Mouse (Mus musculus): ENCODE measurements around the gene Alx3. TPM values are rescaled to one million over a fixed set of nuclear protein-coding genes. Genes with fewer than 3 reads are reported as not detected.

Gene Alx3
- polyA plus RNA-seq, 1 experiment from 2014 or later: 0.29 TPM

GRCm38 (mm10) chr3:107562591-107562990 lies 32.2 kb upstream of the Alx3 start:
- H3K4me1 ChIP-seq (ENCODE audit: control insufficient read depth, insufficient read depth, low read depth, low read length): no peaks in the 10 kb centered on the region
- H3K36me3 ChIP-seq (ENCODE audit: control insufficient read depth, insufficient read depth, low read length): no peaks in the 10 kb centered on the region
- H3K27ac ChIP-seq (ENCODE audit: low read depth, low read length): no peak overlapping the region
- H3K4me2 ChIP-seq (ENCODE audit: low read length): no peak overlapping the region
- no peak overlapping the region for H3K9ac ChIP-seq (ENCODE audit: low read depth, low read length)
- H3K4me3 ChIP-seq (ENCODE audit: low read length): no peak overlapping the region
- WGBS: 82% methylated on average over 4 of the region's 4 CpGs
- ATAC-seq: no peak
- H3K9me3 ChIP-seq (ENCODE audit: control insufficient read depth, low read length): no peaks in the 10 kb centered on the region
- H3K27me3 ChIP-seq (replicated peaks; ENCODE audit: control insufficient read depth, insufficient read depth, low read length): no peaks in the 10 kb centered on the region

GRCm38 (mm10) chr3:107563880-107564279 lies 31.0 kb upstream of the Alx3 start:
- Histone ChIP-seq H3K9ac (ENCODE audit: low read depth, low read length) (no peak overlapping the region), H3K4me2 (ENCODE audit: low read length) (no peak overlapping the region), H3K27ac (ENCODE audit: low read depth, low read length) (no peak overlapping the region), H3K27me3 (replicated peaks; ENCODE audit: control insufficient read depth, insufficient read depth, low read length) (no peaks in the 10 kb centered on the region), H3K36me3 (ENCODE audit: control insufficient read depth, insufficient read depth, low read length) (no peaks in the 10 kb centered on the region), H3K4me3 (ENCODE audit: low read length) (no peak overlapping the region), H3K4me1 (ENCODE audit: control insufficient read depth, insufficient read depth, low read depth, low read length) (no peaks in the 10 kb centered on the region), H3K9me3 (ENCODE audit: control insufficient read depth, low read length) (no peaks in the 10 kb centered on the region)
- no peak for ATAC-seq
- 42% methylated on average over 4 of the region's 4 CpGs for WGBS

DNA sequence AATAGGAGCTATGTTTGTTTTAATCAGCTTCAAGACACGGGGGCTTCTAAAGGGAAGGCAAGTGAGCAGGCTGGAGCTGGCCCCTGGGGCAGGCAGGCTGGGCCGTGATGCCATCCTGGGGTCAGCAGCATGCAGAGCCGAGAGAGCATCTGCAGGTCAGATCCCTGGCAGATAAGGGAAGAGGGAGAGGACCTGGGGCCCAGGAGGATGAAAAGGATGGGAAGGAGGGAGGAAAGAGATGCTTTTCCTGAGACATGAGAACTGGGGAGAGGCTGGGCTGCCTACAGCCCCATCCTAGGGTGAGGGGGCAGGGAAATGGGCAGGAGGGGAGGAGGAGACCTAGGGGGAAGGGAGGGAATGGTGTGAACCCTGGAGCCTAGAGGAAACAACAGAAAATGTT lies 29.5 kb upstream of the Alx3 start:
- no peak overlapping the region for H3K4me2 ChIP-seq (ENCODE audit: low read length)
- WGBS: 33% methylated on average over 3 of the region's 3 CpGs
- ATAC-seq: no peak
- no peaks in the 10 kb centered on the region for H3K36me3 ChIP-seq (ENCODE audit: control insufficient read depth, insufficient read depth, low read length)
- no peaks in the 10 kb centered on the region for H3K9me3 ChIP-seq (ENCODE audit: control insufficient read depth, low read length)
- H3K27me3 ChIP-seq (replicated peaks; ENCODE audit: control insufficient read depth, insufficient read depth, low read length): no peaks in the 10 kb centered on the region
- no peaks in the 10 kb centered on the region for H3K4me1 ChIP-seq (ENCODE audit: control insufficient read depth, insufficient read depth, low read depth, low read length)
- H3K27ac ChIP-seq (ENCODE audit: low read depth, low read length): no peak overlapping the region
- no peak overlapping the region for H3K9ac ChIP-seq (ENCODE audit: low read depth, low read length)
- H3K4me3 ChIP-seq (ENCODE audit: low read length): no peak overlapping the region

GRCm38 (mm10) chr3:107567766-107568165 lies 27.1 kb upstream of the Alx3 start:
- 85% methylated on average over 7 of the region's 7 CpGs for WGBS
- no peaks in the 10 kb centered on the region for H3K36me3 ChIP-seq (ENCODE audit: control insufficient read depth, insufficient read depth, low read length)
- no peaks in the 10 kb centered on the region for H3K4me1 ChIP-seq (ENCODE audit: control insufficient read depth, insufficient read depth, low read depth, low read length)
- no peak overlapping the region for H3K4me2 ChIP-seq (ENCODE audit: low read length)
- no peak overlapping the region for H3K4me3 ChIP-seq (ENCODE audit: low read length)
- no peaks in the 10 kb centered on the region for H3K9me3 ChIP-seq (ENCODE audit: control insufficient read depth, low read length)
- ATAC-seq: no peak
- no peak overlapping the region for H3K27ac ChIP-seq (ENCODE audit: low read depth, low read length)
- H3K9ac ChIP-seq (ENCODE audit: low read depth, low read length): no peak overlapping the region
- H3K27me3 ChIP-seq (replicated peaks; ENCODE audit: control insufficient read depth, insufficient read depth, low read length): no peaks in the 10 kb centered on the region

GRCm38 (mm10) chr3:107568721-107569120 lies 26.1 kb upstream of the Alx3 start:
- peak; percentile 68 for ATAC-seq
- 58% methylated on average over 4 of the region's 4 CpGs for WGBS

DNA sequence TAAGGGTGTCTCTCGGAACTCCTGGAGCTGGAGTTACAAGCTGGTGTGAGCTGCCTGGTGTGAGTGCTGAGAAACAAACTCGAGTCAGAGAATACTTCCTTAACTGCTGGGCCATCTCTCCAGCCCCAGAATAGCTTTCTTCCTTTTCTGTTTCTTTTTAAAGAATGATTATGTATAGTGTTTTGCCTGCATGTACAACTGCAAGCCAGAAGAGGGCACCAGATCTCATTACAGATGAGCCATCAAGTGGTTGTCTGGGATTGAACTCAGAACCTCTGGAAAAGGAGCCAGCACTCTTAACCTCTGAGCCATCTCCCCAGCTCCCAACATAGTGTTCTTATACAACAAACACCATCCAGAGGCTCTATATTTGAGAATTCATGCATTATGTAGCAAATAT lies 23.6 kb upstream of the Alx3 start:
- no peak overlapping the region for H3K27ac ChIP-seq (ENCODE audit: low read depth, low read length)
- H3K4me3 ChIP-seq (ENCODE audit: low read length): no peak overlapping the region
- ATAC-seq: no peak
- H3K9ac ChIP-seq (ENCODE audit: low read depth, low read length): no peak overlapping the region
- no peaks in the 10 kb centered on the region for H3K27me3 ChIP-seq (replicated peaks; ENCODE audit: control insufficient read depth, insufficient read depth, low read length)
- H3K4me1 ChIP-seq (ENCODE audit: control insufficient read depth, insufficient read depth, low read depth, low read length): no peaks in the 10 kb centered on the region
- H3K4me2 ChIP-seq (ENCODE audit: low read length): no peak overlapping the region
- H3K9me3 ChIP-seq (ENCODE audit: control insufficient read depth, low read length): no peaks in the 10 kb centered on the region
- 67% methylated on average over 2 of the region's 2 CpGs for WGBS
- H3K36me3 ChIP-seq (ENCODE audit: control insufficient read depth, insufficient read depth, low read length): no peaks in the 10 kb centered on the region

More at GRCm38 (mm10) chr3:107568721-107569120, 26.1 kb upstream of the Alx3 start:
- Histone ChIP-seq H3K4me1 (ENCODE audit: control insufficient read depth, insufficient read depth, low read depth, low read length) (no peaks in the 10 kb centered on the region), H3K27ac (ENCODE audit: low read depth, low read length) (no peak overlapping the region), H3K9me3 (ENCODE audit: control insufficient read depth, low read length) (no peaks in the 10 kb centered on the region), H3K27me3 (replicated peaks; ENCODE audit: control insufficient read depth, insufficient read depth, low read length) (no peaks in the 10 kb centered on the region), H3K9ac (ENCODE audit: low read depth, low read length) (no peak overlapping the region), H3K36me3 (ENCODE audit: control insufficient read depth, insufficient read depth, low read length) (no peaks in the 10 kb centered on the region), H3K4me2 (ENCODE audit: low read length) (no peak overlapping the region), H3K4me3 (ENCODE audit: low read length) (no peak overlapping the region)

GRCm38 (mm10) chr3:107576807-107577206 lies 18.0 kb upstream of the Alx3 start:
- Histone ChIP-seq H3K4me3 (ENCODE audit: low read length) (no peak overlapping the region), H3K27ac (ENCODE audit: low read depth, low read length) (no peak overlapping the region), H3K27me3 (replicated peaks; ENCODE audit: control insufficient read depth, insufficient read depth, low read length) (peaks cover 26% of the 10 kb centered on the region), H3K4me1 (ENCODE audit: control insufficient read depth, insufficient read depth, low read depth, low read length) (no peaks in the 10 kb centered on the region), H3K9me3 (ENCODE audit: control insufficient read depth, low read length) (no peaks in the 10 kb centered on the region), H3K4me2 (ENCODE audit: low read length) (no peak overlapping the region), H3K9ac (ENCODE audit: low read depth, low read length) (no peak overlapping the region), H3K36me3 (ENCODE audit: control insufficient read depth, insufficient read depth, low read length) (no peaks in the 10 kb centered on the region)
- WGBS: 89% methylated on average over 3 of the region's 3 CpGs
- no peak for ATAC-seq

DNA sequence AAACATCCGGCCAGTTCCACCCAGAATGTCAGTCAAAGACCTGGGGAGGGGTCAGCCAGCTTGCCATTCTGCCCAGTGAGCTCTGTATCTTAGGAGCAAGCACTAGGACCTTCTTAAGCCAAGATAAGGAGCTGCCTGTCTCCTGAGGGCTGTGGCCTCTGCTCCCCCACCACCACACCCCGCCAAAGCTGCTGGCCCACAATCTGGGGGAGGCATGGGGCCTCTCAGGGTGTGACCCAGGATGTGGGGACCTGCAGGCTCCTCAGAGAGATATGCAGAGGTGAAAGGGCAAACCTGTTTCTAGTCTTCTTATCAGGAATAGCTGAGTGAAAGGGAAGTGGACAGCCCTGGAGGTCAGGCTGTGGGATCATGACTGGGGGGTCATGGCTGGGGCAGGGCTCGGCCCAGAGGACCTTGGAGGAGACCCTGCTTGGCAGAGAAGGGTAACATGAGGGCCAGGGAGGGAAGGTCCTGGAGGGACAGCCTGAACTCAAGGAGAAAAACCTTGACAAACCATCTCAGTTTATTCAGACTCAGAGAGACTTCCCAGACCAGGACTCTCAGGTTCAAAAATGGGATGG lies 16.9 kb upstream of the Alx3 start:
- H3K4me3 ChIP-seq (ENCODE audit: low read length): no peak overlapping the region
- H3K9ac ChIP-seq (ENCODE audit: low read depth, low read length): no peak overlapping the region
- no peak for ATAC-seq
- 46% methylated on average over 3 of the region's 3 CpGs for whole genome bisulfite sequencing
- H3K9me3 ChIP-seq (ENCODE audit: control insufficient read depth, low read length): no peaks in the 10 kb centered on the region
- H3K4me2 ChIP-seq (ENCODE audit: low read length): no peak overlapping the region
- H3K27me3 ChIP-seq (replicated peaks; ENCODE audit: control insufficient read depth, insufficient read depth, low read length): peaks cover 26% of the 10 kb centered on the region
- H3K27ac ChIP-seq (ENCODE audit: low read depth, low read length): no peak overlapping the region
- H3K4me1 ChIP-seq (ENCODE audit: control insufficient read depth, insufficient read depth, low read depth, low read length): peaks cover 2% of the 10 kb centered on the region; the same call in 1 of the 2 replicates
- H3K36me3 ChIP-seq (ENCODE audit: control insufficient read depth, insufficient read depth, low read length): no peaks in the 10 kb centered on the region

- 0% methylated on average over 4 of the region's 4 CpGs for WGBS
- Histone ChIP-seq H3K9me3 (ENCODE audit: control insufficient read depth, low read length) (no peaks in the 10 kb centered on the region), H3K27me3 (replicated peaks; ENCODE audit: control insufficient read depth, insufficient read depth, low read length) (peaks cover 34% of the 10 kb centered on the region), H3K27ac (ENCODE audit: low read depth, low read length) (no peak overlapping the region), H3K4me1 (ENCODE audit: control insufficient read depth, insufficient read depth, low read depth, low read length) (peaks cover 4% of the 10 kb centered on the region; the same call in 1 of the 2 replicates), H3K4me3 (ENCODE audit: low read length) (no peak overlapping the region), H3K36me3 (ENCODE audit: control insufficient read depth, insufficient read depth, low read length) (no peaks in the 10 kb centered on the region), H3K9ac (ENCODE audit: low read depth, low read length) (no peak overlapping the region), H3K4me2 (ENCODE audit: low read length) (no peak overlapping the region)
- no peak for ATAC-seq
These were observed 15.4 kb upstream of the Alx3 start for GRCm38 (mm10) chr3:107579466-107579865.

Data from hindbrain, embryonic 16.5 days (tissue).